In genomic region chr9:102424672-102425345, GRCm38 (mm10) we compare ENCODE assay signal across 9 mouse cellular contexts.
DNase-seq lines count a peak whose midpoint lies in the region; ATAC-seq lines count a peak whose summit lies in the region.
"Had no signal": no experiment of that assay in that cellular context is flagged by ENCODE, and none has a peak within 500 bp of the region (broad histone marks: within the 10 kb centered on the region; RNA-seq: fewer than 3 reads in every experiment).

No protein-coding gene starts in this region.

- H3K9ac ChIP-seq in heart, embryonic 15.5 days, result no peak overlapping the region
- H3K9ac ChIP-seq in embryonic facial prominence, embryonic 14.5 days (ENCODE audit: low read depth, low read length), result 0 out of 2 replicates have a peak overlapping the region, but pooled peaks have one; percentile 21
- H3K9ac ChIP-seq in hindbrain, embryonic 12.5 days, result peak overlapping the region; percentile 33; the same call in 1 of the 2 replicates
- 0 out of 2 replicates have a peak overlapping the region, but pooled peaks have one; percentile 2 for H3K9ac ChIP-seq in midbrain, embryonic 12.5 days (replicated peaks)

- H3K4me2 ChIP-seq in heart, embryonic 15.5 days, result peak overlapping the region; percentile 50
- peak overlapping the region; percentile 47 for H3K4me2 ChIP-seq in embryonic facial prominence, embryonic 14.5 days (ENCODE audit: low read depth, low read length)
- H3K4me2 ChIP-seq in hindbrain, embryonic 12.5 days (replicated peaks), result peak overlapping the region; percentile 33; the same call in 1 of the 2 replicates
- peak overlapping the region; percentile 39; the same call in 1 of the 2 replicates for H3K4me2 ChIP-seq in midbrain, embryonic 12.5 days (replicated peaks)

- H3K27me3 ChIP-seq in heart, embryonic 15.5 days, result no peaks in the 10 kb centered on the region
- H3K27me3 ChIP-seq in embryonic facial prominence, embryonic 14.5 days (replicated peaks; ENCODE audit: control insufficient read depth, insufficient read depth, low read length), result no peaks in the 10 kb centered on the region
- H3K27me3 ChIP-seq in hindbrain, embryonic 12.5 days, result no peaks in the 10 kb centered on the region
- peaks cover 10% of the 10 kb centered on the region; the same call in 1 of the 2 replicates for H3K27me3 ChIP-seq in midbrain, embryonic 12.5 days

- peak overlapping the region; percentile 17; the same call in 1 of the 2 replicates for H3K4me3 ChIP-seq in heart, embryonic 15.5 days
- H3K4me3 ChIP-seq in embryonic facial prominence, embryonic 14.5 days (ENCODE audit: low read depth, low read length), result peak overlapping the region; percentile 21
- no peak overlapping the region for H3K4me3 ChIP-seq in hindbrain, embryonic 12.5 days
- no peak overlapping the region for H3K4me3 ChIP-seq in midbrain, embryonic 12.5 days

- no peak overlapping the region for H3K27ac ChIP-seq in heart, embryonic 15.5 days
- peak overlapping the region; percentile 67; the same call in 1 of the 2 replicates for H3K27ac ChIP-seq in embryonic facial prominence, embryonic 14.5 days (replicated peaks; ENCODE audit: low read depth, low read length)
- peak overlapping the region; percentile 84; the same call in 1 of the 2 replicates for H3K27ac ChIP-seq in hindbrain, embryonic 12.5 days
- peak overlapping the region; percentile 79; the same call in 1 of the 2 replicates for H3K27ac ChIP-seq in midbrain, embryonic 12.5 days (replicated peaks)
- H3K27ac ChIP-seq: macrophage had no signal

- DNase-seq in heart, adult 11 months, result no peak
- no peak for DNase-seq in embryonic facial prominence, embryonic 14.5 days (ENCODE audit: low spot score)
- DNase-seq in ovary, adult 18-20 months (ENCODE audit: low spot score), result no peak
- no peak for DNase-seq in cerebellum, postnatal 25 days
- no peak for DNase-seq in adrenal gland, postnatal 25 days

- ATAC-seq in heart, embryonic 15.5 days (replicated peaks; ENCODE audit: insufficient number of reproducible peaks, insufficient read depth, low FRiP score, low read depth), result no peak
- no peak for ATAC-seq in embryonic facial prominence, embryonic 14.5 days (ENCODE audit: low read depth)
- ATAC-seq in hindbrain, embryonic 12.5 days (ENCODE audit: low FRiP score), result no peak
- ATAC-seq in midbrain, embryonic 12.5 days (ENCODE audit: low FRiP score, low read depth), result no peak

- no peaks in the 10 kb centered on the region for H3K9me3 ChIP-seq in heart, embryonic 15.5 days (replicated peaks)
- H3K9me3 ChIP-seq in embryonic facial prominence, embryonic 14.5 days (ENCODE audit: control insufficient read depth, low read length), result no peaks in the 10 kb centered on the region
- no peaks in the 10 kb centered on the region for H3K9me3 ChIP-seq in hindbrain, embryonic 12.5 days (replicated peaks)
- H3K9me3 ChIP-seq in midbrain, embryonic 12.5 days, result no peaks in the 10 kb centered on the region

- peaks cover 12% of the 10 kb centered on the region; the same call in 1 of the 2 replicates for H3K4me1 ChIP-seq in heart, embryonic 15.5 days (replicated peaks)
- peaks cover 16% of the 10 kb centered on the region for H3K4me1 ChIP-seq in embryonic facial prominence, embryonic 14.5 days (ENCODE audit: control insufficient read depth, insufficient read depth, low read length)
- H3K4me1 ChIP-seq in hindbrain, embryonic 12.5 days, result peaks cover 23% of the 10 kb centered on the region
- peaks cover 28% of the 10 kb centered on the region for H3K4me1 ChIP-seq in midbrain, embryonic 12.5 days

- no peaks in the 10 kb centered on the region for H3K36me3 ChIP-seq in heart, embryonic 15.5 days
- no peaks in the 10 kb centered on the region for H3K36me3 ChIP-seq in embryonic facial prominence, embryonic 14.5 days (ENCODE audit: control insufficient read depth, insufficient read depth, low read length)
- no peaks in the 10 kb centered on the region for H3K36me3 ChIP-seq in hindbrain, embryonic 12.5 days
- no peaks in the 10 kb centered on the region for H3K36me3 ChIP-seq in midbrain, embryonic 12.5 days

- WGBS in heart, embryonic 15.5 days, result 57% methylated on average over 11 of the region's 11 CpGs
- 43% methylated on average over 11 of the region's 11 CpGs for WGBS in embryonic facial prominence, embryonic 14.5 days
- WGBS in hindbrain, embryonic 12.5 days, result 62% methylated on average over 11 of the region's 11 CpGs
- 48% methylated on average over 11 of the region's 11 CpGs for WGBS in midbrain, embryonic 12.5 days

Comparison
In these comparisons a context has a peak if more than half of its experiments do, and no peak if none do; other contexts are left out.
1. H3K4me3 ChIP-seq: peak in heart, embryonic 15.5 days (single experiment) and embryonic facial prominence, embryonic 14.5 days (single experiment); none in hindbrain, embryonic 12.5 days (single experiment) and midbrain, embryonic 12.5 days (single experiment).
2. Peak in every context shown above with its lines, with median percentiles within 50 percentile points of each other: H3K4me2 ChIP-seq.